Mouse (Mus musculus): ENCODE data around the gene Cript. TPM values are rescaled to one million over a fixed set of nuclear protein-coding genes. Genes with fewer than 3 reads are reported as not detected.

Gene Cript
- total and polyA plus RNA-seq, 3 experiments, result 30.2 to 41.8 TPM; not detected in 1

DNA sequence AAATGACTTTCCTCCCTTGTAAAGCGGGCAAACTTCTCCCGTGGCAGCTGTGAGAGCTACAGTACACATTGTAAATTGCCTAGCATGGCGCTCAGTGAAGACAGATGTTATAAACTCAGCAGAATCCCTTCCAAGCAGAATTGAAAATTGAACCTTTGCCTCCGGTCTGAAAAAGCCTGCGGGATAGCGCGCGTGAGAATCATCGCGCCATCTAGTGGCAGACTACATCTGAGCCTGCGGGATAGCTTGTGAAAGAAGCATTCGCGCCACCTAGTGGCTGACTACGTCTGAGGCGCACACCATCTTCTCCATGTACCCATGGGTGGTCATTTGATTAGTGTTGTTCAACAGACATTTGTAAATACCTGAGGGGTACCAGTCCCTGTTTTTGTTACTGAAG is 19.0 kb downstream of the Cript start:
- Histone ChIP-seq H3K4me1 (ENCODE audit: control insufficient read depth in 1 of 2, insufficient read depth in 2 of 2, low read length in 2 of 2) (no peaks in the 10 kb centered on the region), H3K27me3 (ENCODE audit: control insufficient read depth in 1 of 2, insufficient read depth in 2 of 2, low read length in 2 of 2) (peaks cover 2% of the 10 kb centered on the region in 2 experiments; a peak in 2 of 4 replicates), H3K27ac (ENCODE audit: control insufficient read depth, low read depth, low read length) (no peak overlapping the region), H3K79me2 (ENCODE audit: control insufficient read depth, insufficient read depth, low read length, poor library complexity) (no peaks in the 10 kb centered on the region), H3K36me3 (ENCODE audit: control insufficient read depth in 1 of 2, insufficient read depth in 2 of 2, low read length in 2 of 2) (no peaks in the 10 kb centered on the region; a peak in 1 of 4 replicates), H3K9ac (ENCODE audit: control insufficient read depth, low read depth, low read length, poor library complexity, severe bottlenecking) (peak overlapping the region; percentile 64), H3K4me3 (ENCODE audit: control insufficient read depth in 1 of 2, insufficient read depth in 1 of 2, low read depth in 2 of 2, low read length in 2 of 2) (peak overlapping the region; percentile 42 to 51), H3K9me3 (replicated peaks; ENCODE audit: insufficient read depth, low read length) (no peaks in the 10 kb centered on the region)
- TF ChIP-seq MYC (IDR thresholded peaks at IDR 0.05; ENCODE audit: low read depth, low read length) (peak; percentile 63; the same call in 1 of the 2 replicates), BHLHE40 (IDR thresholded peaks at IDR 0.05; ENCODE audit: borderline replicate concordance, low read depth, low read length) (no peak), TAL1 (IDR thresholded peaks at IDR 0.05; ENCODE audit: low read length) (no peak), MYB (IDR thresholded peaks at IDR 0.05; ENCODE audit: low read depth, low read length) (no peak), CTCF (IDR thresholded peaks at IDR 0.05 in 2 of 3, conservative IDR thresholded peaks at IDR 0.05 in 1 of 3; ENCODE audit: control insufficient read depth in 1 of 3, insufficient read depth in 1 of 3, low read depth in 2 of 3, low read length in 3 of 3, poor library complexity in 1 of 3, severe bottlenecking in 1 of 3) (peak in 2 of 3 experiments; percentile 98 to 100; a peak in 5 of 6 replicates), TBP (IDR thresholded peaks at IDR 0.05; ENCODE audit: low read depth, low read length) (0 out of 2 replicates have a peak, but pooled peaks have one; percentile 35), SIN3A (IDR thresholded peaks at IDR 0.05; ENCODE audit: low read length) (0 out of 2 replicates have a peak, but pooled peaks have one; percentile 36), JUND (IDR thresholded peaks at IDR 0.05; ENCODE audit: low read depth, low read length) (no peak), ETS1 (IDR thresholded peaks at IDR 0.05; ENCODE audit: low read depth, low read length) (no peak), POLR2A (IDR thresholded peaks at IDR 0.05; ENCODE audit: control insufficient read depth in 1 of 2, insufficient read depth in 1 of 2, low read depth in 1 of 2, low read length in 2 of 2, poor library complexity in 1 of 2) (no peak), ZNF384 (IDR thresholded peaks at IDR 0.05; ENCODE audit: low read depth, low read length) (no peak), CHD2 (IDR thresholded peaks at IDR 0.05; ENCODE audit: low read length) (no peak), ELF1 (IDR thresholded peaks at IDR 0.05; ENCODE audit: low read depth, low read length) (no peak), NRF1 (IDR thresholded peaks at IDR 0.05; ENCODE audit: insufficient read depth, low read depth, low read length, poor library complexity, severe bottlenecking) (no peak), TCF12 (IDR thresholded peaks at IDR 0.05; ENCODE audit: low read depth, low read length) (no peak), E2F4 (IDR thresholded peaks at IDR 0.05; ENCODE audit: borderline replicate concordance, low read depth, low read length) (no peak), RCOR1 (IDR thresholded peaks at IDR 0.05; ENCODE audit: low read depth, low read length) (no peak), MEF2A (IDR thresholded peaks at IDR 0.05; ENCODE audit: extremely low read depth, insufficient replicate concordance, low read depth, low read length, poor library complexity, severe bottlenecking) (no peak), MAZ (IDR thresholded peaks at IDR 0.05; ENCODE audit: low read depth, low read length) (peak; percentile 62; the same call in 1 of the 2 replicates), ZC3H11A (IDR thresholded peaks at IDR 0.05; ENCODE audit: low read depth, low read length) (peak; percentile 95), ZMIZ1 (IDR thresholded peaks at IDR 0.05; ENCODE audit: low read depth, low read length) (no peak), SMC3 (IDR thresholded peaks at IDR 0.05; ENCODE audit: low read depth, low read length) (peak; percentile 99), GABPA (IDR thresholded peaks at IDR 0.05; ENCODE audit: low read depth, low read length) (no peak), UBTF (IDR thresholded peaks at IDR 0.05; ENCODE audit: borderline replicate concordance, insufficient read depth, low read depth, low read length) (no peak), RAD21 (IDR thresholded peaks at IDR 0.05; ENCODE audit: low read depth, low read length) (peak; percentile 88)
- DNase-seq (ENCODE audit: low read depth, low spot score), result peak; percentile 94
